Mouse (Mus musculus) layer of hippocampus, adult 2 months (tissue): ENCODE results near the gene Ogfod1. TPM values are rescaled to one million over a fixed set of nuclear protein-coding genes. Genes with fewer than 3 reads are reported as not detected.

ENCODE experiments used
- DNase-seq, 2 experiments: peaks; one replicate each; pipeline ENCODE4 v3.0.0; 2022; ENCODE audit warnings: low spot score in 2 of 2
- H3K27ac ChIP-seq: fragments of 200-600 bp; 2 replicates; pipeline ENCODE4 v1.8.1; 2022
- H3K4me3 ChIP-seq: fragments of 200-600 bp; 2 replicates; pipeline ENCODE4 v1.8.1; 2022; ENCODE audit warnings: mild to moderate bottlenecking
- CTCF ChIP-seq: fragments of 200-600 bp; conservative IDR thresholded peaks from 2 replicates; pipeline ENCODE4 v1.8.1; 2022; ENCODE audit warnings: antibody characterized with exemption, mild to moderate bottlenecking, moderate library complexity
- total RNA-seq, 2 experiments: library from RNA; stranded (reverse); gene quantifications; 2 replicates each; pipeline ENCODE4 v1.2.3; 2021

Gene Ogfod1
- total RNA-seq, 2 experiments from 2014 or later = 108 to 110 TPM

DNA sequence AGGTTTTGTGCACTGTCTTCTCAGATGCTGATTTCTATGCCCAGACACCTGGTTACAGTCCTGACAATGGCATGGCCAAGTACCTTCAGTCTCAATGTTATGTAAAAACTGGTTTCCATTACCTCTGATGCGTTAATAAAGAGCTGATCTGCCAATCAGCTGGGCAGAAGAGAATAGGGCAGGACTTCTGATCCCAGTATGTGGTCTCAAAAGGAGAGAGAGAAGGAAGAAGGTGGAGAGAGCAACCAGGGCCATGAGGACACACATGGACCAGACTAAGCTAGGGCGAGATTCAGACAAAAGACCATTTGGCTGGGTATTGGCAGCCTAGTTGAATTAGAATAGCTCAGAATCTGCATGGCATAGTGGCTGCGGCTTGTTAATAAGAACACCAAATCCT is 3.4 kb upstream of the Ogfod1 start:
- Histone ChIP-seq H3K27ac (peak overlapping the region; percentile 28; the same call in 1 of the 2 replicates), H3K4me3 (no peak overlapping the region)
- no peak for DNase-seq
- TF ChIP-seq CTCF = no peak

DNA sequence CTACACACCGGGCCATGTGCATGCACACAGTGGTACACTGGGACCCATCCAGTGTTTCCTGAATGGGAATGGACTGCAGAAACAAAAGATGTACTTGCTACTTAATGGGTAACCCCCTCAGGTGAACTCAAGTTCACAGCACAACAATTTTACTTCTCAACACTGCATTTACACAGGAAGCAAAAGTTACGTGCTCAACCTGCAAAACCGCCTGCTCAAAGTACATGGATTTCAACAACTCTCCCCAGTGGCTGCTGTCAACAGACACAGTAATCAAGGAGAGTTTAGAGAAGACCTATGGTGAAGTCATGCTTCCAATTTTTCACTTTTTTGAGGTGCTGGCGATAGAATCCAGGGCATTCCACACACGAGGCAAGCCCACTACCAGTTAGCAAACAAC is 1.8 kb upstream of the Ogfod1 start:
- DNase-seq = no peak
- TF ChIP-seq CTCF = no peak
- Histone ChIP-seq H3K27ac (no peak overlapping the region), H3K4me3 (peak overlapping the region; percentile 84)

DNA sequence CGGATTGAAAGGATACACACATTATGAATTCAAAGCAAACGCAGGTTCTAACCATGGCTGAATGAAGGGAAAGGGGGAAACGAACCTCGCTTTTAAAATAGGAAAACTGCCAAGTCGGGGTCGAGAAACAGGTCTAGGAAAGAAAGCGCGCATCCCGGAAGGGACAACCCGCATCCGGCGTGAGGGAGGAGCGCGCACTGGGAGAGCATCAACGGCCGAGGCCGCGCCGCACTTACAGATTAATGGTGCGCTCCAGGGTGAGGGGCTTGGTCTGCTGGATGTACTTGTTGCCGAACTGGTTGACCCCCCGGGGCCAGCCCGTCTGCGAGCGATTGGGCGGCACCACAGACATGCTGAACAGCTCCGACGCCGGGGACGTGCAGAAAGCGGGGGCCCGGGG is 457 bp upstream of the Ogfod1 start:
- DNase-seq = peak; percentile 20 to 49
- Histone ChIP-seq H3K27ac (peak overlapping the region; percentile 61; the same call in 1 of the 2 replicates), H3K4me3 (peak overlapping the region; percentile 84)

DNA sequence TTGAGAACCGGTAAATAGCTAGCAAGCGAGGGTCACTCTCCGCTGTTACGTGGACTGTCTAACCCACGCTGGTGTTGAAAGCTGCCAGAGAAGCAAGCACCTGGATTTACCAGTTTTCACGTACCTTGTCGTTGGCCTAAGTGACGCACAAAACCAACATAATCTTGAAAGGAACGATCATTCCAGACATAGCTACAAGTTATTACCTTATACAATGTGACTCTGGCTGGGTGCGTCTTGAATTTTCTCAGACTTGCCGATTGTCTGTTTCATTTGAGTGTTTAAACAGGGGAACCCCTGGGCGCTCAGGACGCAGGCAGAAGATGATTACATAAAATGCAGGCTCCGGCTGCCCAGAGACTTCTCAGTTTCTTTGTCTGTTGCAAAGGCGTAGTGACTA is 808 bp downstream of the Ogfod1 start:
- DNase-seq = no peak
- Histone ChIP-seq H3K27ac (peak overlapping the region; percentile 87), H3K4me3 (peak overlapping the region; percentile 84)
- TF ChIP-seq CTCF = no peak

DNA sequence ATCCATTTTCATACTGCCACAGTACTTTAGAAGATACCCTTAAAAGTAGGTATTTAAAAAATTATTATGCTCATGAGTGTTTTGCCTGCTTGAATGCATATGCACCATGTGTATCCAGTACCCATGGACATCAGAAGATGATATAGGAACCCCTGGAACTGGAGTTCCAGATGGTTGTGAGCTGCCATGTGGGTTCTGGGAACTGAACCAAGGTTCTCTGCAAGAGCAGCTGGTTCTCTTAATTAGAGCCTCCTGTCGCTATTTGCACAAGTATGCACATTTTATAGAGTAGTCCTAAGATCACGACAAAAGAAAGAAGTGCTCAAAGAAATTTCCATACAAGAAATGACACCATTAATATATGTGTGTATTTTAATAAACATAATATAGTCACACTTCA is 10.8 kb downstream of the Ogfod1 start:
- Histone ChIP-seq H3K4me3 (no peak overlapping the region), H3K27ac (peak overlapping the region; percentile 32; the same call in 1 of the 2 replicates)
- peak; percentile 32 to 58 for DNase-seq
- no peak for TF ChIP-seq CTCF

DNA sequence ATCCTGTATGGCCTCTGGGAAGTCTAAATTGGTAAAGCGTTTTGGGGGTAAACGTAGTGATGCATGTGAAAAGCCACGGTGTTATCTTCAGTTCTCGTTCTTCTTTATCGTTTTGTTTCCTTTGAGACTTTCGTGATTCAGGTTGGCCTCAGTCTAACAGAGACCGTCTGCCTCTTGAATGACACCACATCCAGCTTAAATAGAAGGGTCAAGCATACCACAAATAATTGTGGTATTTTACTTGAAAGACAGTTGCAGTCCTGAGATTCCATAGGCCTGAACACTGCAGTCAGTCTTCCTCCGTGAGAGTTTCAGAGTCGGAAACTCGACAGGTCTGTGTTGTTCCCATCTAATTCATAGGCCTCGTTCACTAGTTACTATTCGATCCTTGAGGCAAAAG is 15.7 kb downstream of the Ogfod1 start:
- no peak for DNase-seq
- no peak for TF ChIP-seq CTCF
- Histone ChIP-seq H3K4me3 (no peak overlapping the region), H3K27ac (no peak overlapping the region)

DNA sequence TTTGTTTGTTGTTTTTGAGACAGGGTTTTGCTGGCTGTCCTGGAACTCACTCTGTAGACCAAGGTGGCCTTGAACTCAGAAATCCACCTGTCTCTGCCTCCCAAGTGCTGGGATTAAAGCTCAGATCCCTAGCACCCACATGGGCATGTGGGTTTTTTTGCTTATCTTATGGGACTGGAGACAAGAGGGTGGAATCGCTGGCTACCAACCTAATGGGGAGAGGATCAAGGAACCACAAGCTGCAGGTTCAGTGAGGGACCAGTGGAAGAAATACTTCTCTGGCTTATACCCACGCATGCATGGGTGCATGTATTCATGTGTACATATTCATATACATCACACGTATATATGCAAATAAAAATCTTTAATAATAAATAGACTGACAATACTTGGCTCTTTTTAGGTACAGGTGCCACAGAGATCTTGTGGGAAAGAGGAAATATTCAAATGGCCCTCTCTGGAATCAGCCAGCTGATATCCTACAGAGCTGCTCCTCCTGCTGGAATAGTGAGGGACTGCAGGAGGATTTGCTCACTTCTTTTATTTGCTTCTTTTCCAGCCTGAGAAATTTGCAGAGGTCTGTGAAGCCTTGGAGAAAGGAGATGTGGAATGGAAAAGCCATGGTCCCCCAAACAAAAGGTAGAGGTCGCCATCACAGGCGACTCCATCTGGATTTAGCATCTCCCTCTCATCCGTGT is 20.3 kb downstream of the Ogfod1 start:
- Histone ChIP-seq H3K4me3 (no peak overlapping the region), H3K27ac (no peak overlapping the region)
- peak; percentile 94 for TF ChIP-seq CTCF
- peak; percentile 14 to 74 for DNase-seq

DNA sequence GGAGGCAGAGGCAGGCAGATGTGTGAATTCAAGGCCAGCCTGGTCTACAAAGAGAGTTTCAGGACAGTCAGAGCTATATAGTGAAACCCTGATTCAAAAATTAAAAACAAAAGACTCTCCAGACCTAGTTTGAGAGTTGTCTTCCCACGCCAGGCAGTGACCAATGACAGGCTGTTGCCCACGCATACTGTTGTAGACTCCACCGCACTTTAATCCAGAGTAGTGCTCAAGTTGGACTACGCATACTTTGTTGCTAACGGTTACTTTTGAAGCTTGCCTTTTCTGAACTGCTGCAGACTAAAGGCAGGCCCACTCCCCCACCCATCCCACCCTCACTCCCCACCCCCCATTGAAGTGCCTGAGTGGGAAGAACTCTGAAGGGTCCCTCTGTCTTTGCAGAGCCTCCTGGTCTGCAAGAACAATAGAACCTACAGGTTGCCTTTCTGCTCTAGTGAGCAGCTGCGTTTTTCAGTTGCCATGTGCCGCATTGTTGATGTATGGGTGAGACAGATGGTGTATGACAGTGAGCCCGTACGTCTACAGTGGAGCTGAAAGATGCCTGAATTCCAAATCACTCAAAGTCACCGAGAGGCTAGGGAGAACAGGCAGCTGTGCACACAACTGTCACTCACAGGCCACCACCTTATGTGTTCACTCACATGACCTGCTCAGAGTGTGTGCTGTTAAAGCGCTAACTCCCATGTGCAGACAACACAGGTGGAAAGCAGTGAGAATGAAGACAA is 29.3 kb downstream of the Ogfod1 start:
- no peak for TF ChIP-seq CTCF
- Histone ChIP-seq H3K27ac (peak overlapping the region; percentile 61), H3K4me3 (no peak overlapping the region)
- peak; percentile 55 to 70 for DNase-seq

DNA sequence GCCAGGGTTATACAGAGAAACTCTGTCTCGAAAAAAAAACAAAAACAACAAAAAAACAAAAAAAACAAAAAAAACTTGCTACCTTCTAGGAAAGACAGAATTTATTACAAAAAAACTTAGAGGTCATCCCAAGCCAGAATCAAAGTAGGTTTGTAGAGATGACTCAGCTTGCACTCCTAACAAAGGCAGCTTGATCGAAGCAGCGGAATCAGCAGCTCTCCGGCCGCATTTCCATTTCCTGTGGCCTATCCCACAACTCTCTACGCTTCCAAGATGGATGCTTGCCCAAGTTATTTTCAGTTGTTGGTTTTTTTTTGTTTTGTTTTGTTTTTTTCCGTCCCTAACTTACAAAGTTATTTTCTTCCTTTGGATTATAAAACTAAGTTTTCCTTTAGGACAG is 31.8 kb downstream of the Ogfod1 start:
- DNase-seq = no peak
- no peak for TF ChIP-seq CTCF

DNA sequence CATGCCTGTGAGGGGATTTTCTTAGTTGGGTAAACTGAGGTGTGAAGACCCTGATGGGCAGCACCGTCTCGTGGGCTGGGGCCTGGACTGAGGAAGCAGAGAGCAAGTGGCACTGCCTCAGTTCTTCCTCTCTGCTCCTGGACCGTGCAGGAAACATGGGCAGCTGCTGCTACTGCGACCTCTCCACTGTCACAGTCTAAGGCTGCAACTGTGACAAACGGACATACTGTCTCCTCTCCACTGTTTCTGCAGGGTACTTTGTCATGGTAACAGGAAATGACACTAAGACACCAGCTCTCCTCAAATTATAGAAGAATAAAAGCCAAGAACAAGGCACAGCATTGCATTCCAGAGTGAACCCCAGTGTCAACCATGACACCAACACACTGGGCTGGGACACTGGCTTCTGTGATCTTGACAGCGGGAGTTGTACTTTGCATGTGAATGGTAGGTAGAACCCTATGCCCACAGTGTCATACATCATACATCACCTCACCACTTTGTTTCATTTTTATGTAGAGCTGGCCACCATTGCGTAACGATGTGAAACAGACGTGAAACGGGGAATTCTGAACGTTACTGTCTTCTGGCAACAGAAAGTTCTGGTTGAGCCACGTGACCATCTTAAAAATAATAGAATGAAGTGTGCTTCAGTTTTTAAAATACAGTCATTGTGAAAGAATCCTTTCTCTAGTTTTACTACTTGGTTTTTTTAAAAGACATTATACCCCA is 39.6 kb downstream of the Ogfod1 start:
- DNase-seq = no peak
- no peak for TF ChIP-seq CTCF
- Histone ChIP-seq H3K4me3 (no peak overlapping the region), H3K27ac (no peak overlapping the region)

More for the DNA sequence above, 31.8 kb downstream of the Ogfod1 start:
- Histone ChIP-seq H3K4me3 (no peak overlapping the region), H3K27ac (no peak overlapping the region)

DNA sequence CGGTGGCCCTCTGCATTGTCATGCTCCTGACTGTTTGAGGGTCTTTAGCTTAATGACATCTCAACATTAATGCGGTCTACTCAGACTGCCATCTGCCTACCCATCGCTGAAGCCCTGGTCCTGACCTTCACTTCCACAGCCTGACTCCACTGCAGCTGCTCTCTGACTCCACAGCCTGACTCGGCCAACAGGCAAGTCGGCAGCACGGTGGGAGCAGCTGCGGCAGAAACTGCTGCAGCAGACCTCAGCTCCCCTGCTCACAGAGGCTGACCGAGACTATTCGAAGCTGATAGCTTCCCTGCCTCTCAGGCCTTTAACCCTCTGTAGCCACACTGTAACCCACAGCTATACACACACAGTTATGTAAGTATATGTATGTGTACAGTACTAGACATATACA is 51.0 kb downstream of the Ogfod1 start:
- Histone ChIP-seq H3K27ac (no peak overlapping the region), H3K4me3 (no peak overlapping the region)
- no peak for TF ChIP-seq CTCF
- no peak for DNase-seq

DNA sequence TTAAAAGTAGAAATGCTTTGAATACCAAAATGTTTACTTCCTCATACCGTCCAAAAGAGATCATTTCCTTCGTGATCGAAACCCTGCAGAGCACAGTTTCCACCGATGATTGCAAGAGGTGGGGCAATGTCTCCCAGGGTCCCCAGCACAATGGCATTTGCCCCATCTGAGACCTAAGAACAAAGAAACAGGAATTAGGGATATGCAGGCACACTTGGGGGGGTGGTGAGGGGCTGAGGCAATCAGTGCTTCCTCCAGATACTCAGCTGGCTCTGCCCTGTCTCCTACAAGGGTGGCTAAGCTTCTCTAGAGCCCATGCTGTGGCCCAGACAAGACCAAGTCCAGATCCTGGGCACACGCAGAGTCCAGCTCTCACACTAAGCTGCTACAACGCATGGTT is 52.7 kb downstream of the Ogfod1 start:
- no peak for TF ChIP-seq CTCF
- H3K27ac ChIP-seq = no peak overlapping the region
- no peak overlapping the region for H3K4me3 ChIP-seq
- DNase-seq = no peak

DNA sequence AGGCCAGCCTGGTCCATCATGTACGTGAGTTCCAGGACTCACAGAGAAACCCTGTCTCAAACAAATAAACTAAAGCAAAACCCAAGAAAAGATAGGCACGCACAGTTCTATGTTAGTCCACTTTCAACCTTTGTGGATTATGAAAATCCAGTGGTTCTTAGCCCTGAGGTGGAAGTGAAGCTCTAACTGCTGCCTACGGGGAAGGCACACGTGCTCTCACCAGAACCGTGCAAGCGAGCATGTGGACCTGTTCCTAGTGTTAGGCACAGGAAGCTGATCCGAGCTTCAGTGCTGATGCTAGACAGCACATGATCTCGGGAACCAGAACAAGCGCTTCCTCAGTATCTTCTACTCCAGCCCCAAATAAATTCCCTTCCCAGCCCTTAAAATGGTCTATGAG is 55.9 kb downstream of the Ogfod1 start:
- no peak overlapping the region for H3K27ac ChIP-seq
- H3K4me3 ChIP-seq = no peak overlapping the region
- no peak for TF ChIP-seq CTCF
- no peak for DNase-seq
